Mouse (Mus musculus): ENCODE results near the gene Casp3.
A peak's percentile ranks its signal among the peaks of the same experiment; 100 is the strongest.

The Casp3 gene

GRCm38 (mm10) chr8:46606930-46607329 is 10.2 kb upstream of the Casp3 start:
- DNase-seq (ENCODE audit: low spot score), result no peak

GRCm38 (mm10) chr8:46611557-46611956 is 5.5 kb upstream of the Casp3 start:
- DNase-seq (ENCODE audit: low spot score), result no peak

- no peak for DNase-seq (ENCODE audit: low spot score)
Observed at GRCm38 (mm10) chr8:46612913-46613312, 4.2 kb upstream of the Casp3 start.

GRCm38 (mm10) chr8:46613377-46613776 is 3.7 kb upstream of the Casp3 start:
- DNase-seq (ENCODE audit: low spot score), result no peak

GRCm38 (mm10) chr8:46615936-46616335 is 1.2 kb upstream of the Casp3 start:
- no peak for DNase-seq (ENCODE audit: low spot score)

- no peak for DNase-seq (ENCODE audit: low spot score)
Observed at GRCm38 (mm10) chr8:46617690-46618620, 864 bp downstream of the Casp3 start.

- no peak for DNase-seq (ENCODE audit: low spot score)
Observed at GRCm38 (mm10) chr8:46618639-46619320, 1.7 kb downstream of the Casp3 start.

GRCm38 (mm10) chr8:46622446-46623270 is 5.6 kb downstream of the Casp3 start:
- no peak for DNase-seq (ENCODE audit: low spot score)

- DNase-seq (ENCODE audit: low spot score), result no peak
Observed at GRCm38 (mm10) chr8:46625166-46625565, 8.1 kb downstream of the Casp3 start.

GRCm38 (mm10) chr8:46626642-46627041 is 9.6 kb downstream of the Casp3 start:
- no peak for DNase-seq (ENCODE audit: low spot score)

GRCm38 (mm10) chr8:46627881-46628280 is 10.8 kb downstream of the Casp3 start:
- DNase-seq (ENCODE audit: low spot score), result no peak

- DNase-seq (ENCODE audit: low spot score), result no peak
Observed at GRCm38 (mm10) chr8:46628645-46629044, 11.6 kb downstream of the Casp3 start.

- no peak for DNase-seq (ENCODE audit: low spot score)
Observed at GRCm38 (mm10) chr8:46630422-46630821, 13.3 kb downstream of the Casp3 start.

GRCm38 (mm10) chr8:46630932-46631331 is 13.8 kb downstream of the Casp3 start:
- DNase-seq (ENCODE audit: low spot score), result no peak

- DNase-seq (ENCODE audit: low spot score), result no peak
Observed at GRCm38 (mm10) chr8:46639010-46639571, 22.0 kb downstream of the Casp3 start.

GRCm38 (mm10) chr8:46639852-46640251 is 22.8 kb downstream of the Casp3 start:
- no peak for DNase-seq (ENCODE audit: low spot score)

GRCm38 (mm10) chr8:46641272-46641671 is 24.2 kb downstream of the Casp3 start:
- no peak for DNase-seq (ENCODE audit: low spot score)

GRCm38 (mm10) chr8:46648421-46648820 is 31.3 kb downstream of the Casp3 start:
- DNase-seq (ENCODE audit: low spot score), result no peak

- no peak for DNase-seq (ENCODE audit: low spot score)
Observed at GRCm38 (mm10) chr8:46651872-46652271, 34.8 kb downstream of the Casp3 start.

- DNase-seq (ENCODE audit: low spot score), result no peak
Observed at GRCm38 (mm10) chr8:46655919-46656318, 38.8 kb downstream of the Casp3 start.

GRCm38 (mm10) chr8:46671496-46671895 is 54.4 kb downstream of the Casp3 start:
- DNase-seq (ENCODE audit: low spot score), result peak; percentile 40

Data from c-Kit-positive CD71-positive TER-119-positive erythroid progenitor cells, embryonic 14.5 days (primary cell).